Mouse (Mus musculus) bone marrow, adult 2 months (tissue): ENCODE measurements around the gene Eif4g3. TPM values are rescaled to one million over a fixed set of nuclear protein-coding genes. Genes with fewer than 3 reads are reported as not detected.

ENCODE experiments used
- H3K27ac ChIP-seq: fragments of 200-500 bp; 2 replicates; pipeline ENCODE4 v1.5.1; 2012; ENCODE audit warnings: low read depth, mild to moderate bottlenecking, control low read depth, inconsistent platforms, low read length; ENCODE audit not compliant: control insufficient read depth, poor library complexity, insufficient read depth
- H3K4me1 ChIP-seq: fragments of 200-500 bp; 2 replicates; pipeline ENCODE4 v1.6.1; 2011; ENCODE audit warnings: low read length; ENCODE audit not compliant: control insufficient read depth, insufficient read depth
- H3K4me3 ChIP-seq: fragments of 200-500 bp; replicated peaks from 2 replicates; pipeline ENCODE3; 2011; ENCODE audit warnings: mild to moderate bottlenecking, low read depth, low read length, control low read depth; ENCODE audit not compliant: control insufficient read depth
- CTCF ChIP-seq: fragments of 200-500 bp; IDR thresholded peaks from 2 replicates; pipeline ENCODE4 v1.5.1; 2011; ENCODE audit warnings: low read length, control low read depth; ENCODE audit not compliant: control insufficient read depth, insufficient read depth
- POLR2A ChIP-seq: fragments of 200-500 bp; IDR thresholded peaks from 2 replicates; pipeline ENCODE4 v1.6.1; 2011; ENCODE audit warnings: low read depth, mild to moderate bottlenecking, control low read depth, low read length, borderline replicate concordance; ENCODE audit not compliant: control insufficient read depth
- WGBS: fragments of 180-500 bp; shearing (Covaris S2); methylation state at CpG from one replicate; pipeline ENCODE4 v1.1.7; 2018; 5-methylcytosine and 5-hydroxymethylcytosine counted together
- polyA plus RNA-seq: library from polyadenylated mRNA; stranded (reverse); fragments of >200 nt; gene quantifications from 2 replicates; pipeline ENCODE4 v1.2.4, GENCODE M21; 2011; ENCODE audit warnings: low replicate concordance; ENCODE audit not compliant: missing spikeins, insufficient read depth, insufficient read length

The Eif4g3 gene
- polyA plus RNA-seq, 1 experiment = 75.0 TPM

DNA sequence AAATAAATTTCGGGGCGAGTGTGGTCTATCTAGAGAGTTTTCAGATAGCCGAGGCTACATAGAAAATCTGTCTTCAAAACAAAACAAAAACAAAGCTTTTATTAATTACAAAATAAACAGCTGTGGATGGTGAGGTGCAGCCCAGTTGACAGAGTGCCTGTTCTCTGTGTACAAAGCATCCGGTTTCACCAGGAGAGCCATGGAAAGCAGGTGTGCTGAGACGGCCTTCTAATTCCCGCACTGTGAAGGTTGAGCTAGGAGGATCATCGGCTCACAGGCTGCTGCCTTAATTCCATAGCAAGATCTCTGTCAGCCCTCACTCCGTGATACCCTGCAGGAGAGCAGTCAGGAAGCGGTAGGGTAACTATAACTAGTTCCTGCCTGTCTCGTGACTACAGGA lies 109.0 kb downstream of the Eif4g3 start:
- TF ChIP-seq CTCF = no peak
- no peak for TF ChIP-seq POLR2A
- no peaks in the 10 kb centered on the region for H3K4me1 ChIP-seq
- H3K27ac ChIP-seq = no peak overlapping the region
- no peak overlapping the region for H3K4me3 ChIP-seq
- 82% methylated on average over 10 of the region's 10 CpGs for WGBS

DNA sequence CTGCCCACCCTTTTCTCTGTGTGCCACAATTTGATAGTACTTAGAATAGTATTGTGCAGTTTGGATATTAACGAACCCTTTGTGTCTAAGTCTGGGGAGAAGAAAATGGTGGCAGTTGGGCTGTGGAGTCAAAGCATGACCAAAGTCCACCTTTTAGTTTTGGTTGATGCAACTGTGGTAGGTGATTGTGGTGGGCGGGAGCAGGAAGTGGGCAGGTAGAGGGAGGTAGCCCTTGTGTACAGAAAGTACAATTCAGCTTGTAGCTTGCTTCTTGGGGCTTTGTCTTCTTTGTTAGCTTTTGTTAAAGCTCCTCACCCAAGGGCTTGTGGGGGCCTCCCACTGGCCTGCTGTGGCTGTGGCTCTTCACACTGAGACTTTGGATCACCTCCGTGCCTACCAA lies 109.6 kb downstream of the Eif4g3 start:
- H3K4me3 ChIP-seq = no peak overlapping the region
- no peaks in the 10 kb centered on the region for H3K4me1 ChIP-seq
- no peak overlapping the region for H3K27ac ChIP-seq
- 86% methylated on average over 3 of the region's 3 CpGs for WGBS
- no peak for TF ChIP-seq CTCF
- no peak for TF ChIP-seq POLR2A

DNA sequence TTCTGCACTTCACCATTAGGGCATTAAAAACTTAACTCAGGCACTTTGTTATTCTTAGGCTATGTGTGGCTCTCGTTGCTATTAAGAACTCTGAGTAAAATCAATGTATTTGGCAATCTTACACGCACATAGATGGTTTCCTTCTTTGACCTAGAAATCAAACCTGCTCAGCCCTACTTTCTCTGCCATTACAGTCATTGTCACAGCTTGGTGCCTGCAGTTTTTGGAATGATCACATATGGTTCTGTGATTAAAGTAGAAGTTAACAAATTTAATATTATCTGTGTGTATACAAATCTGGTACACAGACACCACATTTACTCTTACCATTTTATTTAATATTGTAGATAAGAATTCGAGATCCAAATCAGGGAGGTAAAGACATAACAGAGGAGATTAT lies 112.1 kb downstream of the Eif4g3 start:
- Histone ChIP-seq H3K27ac (no peak overlapping the region), H3K4me3 (no peak overlapping the region), H3K4me1 (no peaks in the 10 kb centered on the region)
- TF ChIP-seq POLR2A (no peak), CTCF (no peak)
- WGBS = 84% methylated on average over 3 of the region's 3 CpGs

DNA sequence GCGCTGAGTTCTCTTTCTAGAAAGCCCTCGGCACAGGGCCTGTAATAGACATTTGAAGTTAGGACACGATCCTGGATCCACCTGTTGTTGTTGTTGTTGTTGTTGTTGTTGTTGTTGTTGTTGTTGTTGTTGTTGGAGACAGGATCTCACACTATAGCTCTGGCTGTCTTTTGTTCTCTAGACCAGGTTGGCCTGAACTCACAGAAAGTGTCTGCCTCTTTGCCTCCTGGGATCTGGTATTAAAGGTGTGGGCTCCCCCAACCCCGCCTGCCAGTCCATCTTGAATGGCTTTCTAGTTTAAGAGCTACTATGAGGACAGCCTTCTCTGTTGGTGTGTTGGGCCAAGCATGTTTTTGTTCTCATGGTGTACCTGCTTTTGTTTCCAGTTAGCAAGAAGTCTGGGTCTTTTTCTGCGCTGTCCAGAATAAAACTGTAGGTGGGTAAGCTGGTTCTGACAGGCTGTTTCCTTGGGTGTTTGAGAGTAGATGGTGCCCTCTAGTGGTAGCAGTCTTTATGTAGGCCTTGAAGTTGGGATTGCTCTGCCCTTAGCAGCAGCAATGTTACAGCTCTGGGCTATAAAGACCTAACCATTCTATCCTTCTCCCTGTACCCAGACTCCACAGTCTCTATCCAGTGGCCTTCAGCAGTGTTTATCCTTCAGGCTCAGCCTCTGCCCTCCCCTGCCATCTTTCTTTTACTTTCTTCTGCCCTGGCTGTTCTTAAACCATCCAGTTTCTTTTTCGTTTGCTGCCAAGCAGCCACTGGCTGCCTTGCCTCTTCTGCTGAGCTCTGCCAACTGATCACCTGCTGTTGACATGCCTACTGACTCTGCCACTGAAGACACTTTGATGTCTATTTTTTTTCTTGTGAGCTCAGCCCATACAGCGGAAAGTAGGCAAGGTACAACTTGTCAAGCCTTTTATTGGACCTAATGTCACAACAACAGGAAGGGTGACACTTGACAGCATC lies 114.9 kb downstream of the Eif4g3 start:
- Histone ChIP-seq H3K4me3 (no peak overlapping the region), H3K27ac (no peak overlapping the region), H3K4me1 (no peaks in the 10 kb centered on the region)
- TF ChIP-seq CTCF (peak; percentile 40), POLR2A (no peak)
- 85% methylated on average over 7 of the region's 7 CpGs for WGBS

DNA sequence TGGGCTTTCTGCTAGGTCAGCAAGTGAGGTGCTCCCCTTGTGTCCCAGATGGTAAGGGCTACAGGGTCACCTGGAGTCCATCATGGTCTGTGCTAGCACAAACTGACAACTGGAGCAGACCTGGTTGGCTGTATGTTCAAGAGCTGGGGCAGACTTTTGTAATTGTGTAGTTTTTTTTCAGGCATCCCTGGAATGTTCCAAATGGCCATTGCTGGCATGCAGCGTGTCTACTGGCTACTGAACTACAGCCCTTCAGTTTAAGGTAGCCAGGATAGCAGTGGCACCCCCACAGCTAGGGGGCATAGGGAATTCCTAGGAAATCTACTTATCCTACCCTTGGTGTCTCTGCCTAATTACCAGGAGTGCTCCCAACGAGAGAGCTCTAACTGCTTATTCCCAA lies 115.7 kb downstream of the Eif4g3 start:
- no peak overlapping the region for H3K4me3 ChIP-seq
- 76% methylated on average over 2 of the region's 2 CpGs for WGBS
- H3K4me1 ChIP-seq = no peaks in the 10 kb centered on the region
- no peak overlapping the region for H3K27ac ChIP-seq
- TF ChIP-seq POLR2A (no peak), CTCF (no peak)

DNA sequence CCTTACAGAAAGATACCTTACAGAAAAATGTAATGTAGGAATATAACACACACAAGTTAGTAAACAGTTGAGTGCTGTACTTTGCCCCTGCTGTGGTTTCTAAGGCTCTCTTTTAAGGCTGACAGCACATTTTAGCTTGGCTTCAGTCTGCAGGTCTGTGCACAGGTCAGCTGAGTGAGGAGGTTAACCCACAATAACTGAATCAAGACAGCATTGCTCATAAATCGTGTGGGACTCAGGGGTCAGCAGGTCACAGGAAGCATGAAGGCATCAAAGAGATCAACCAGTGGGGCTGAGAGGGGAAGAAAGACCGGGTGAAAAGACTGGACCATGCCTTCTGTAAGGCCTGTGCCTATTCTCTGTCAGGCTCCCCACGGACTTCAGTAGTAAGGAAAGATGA lies 116.5 kb downstream of the Eif4g3 start:
- 81% methylated on average over 3 of the region's 3 CpGs for WGBS
- no peak overlapping the region for H3K4me3 ChIP-seq
- TF ChIP-seq POLR2A (no peak), CTCF (no peak)

DNA sequence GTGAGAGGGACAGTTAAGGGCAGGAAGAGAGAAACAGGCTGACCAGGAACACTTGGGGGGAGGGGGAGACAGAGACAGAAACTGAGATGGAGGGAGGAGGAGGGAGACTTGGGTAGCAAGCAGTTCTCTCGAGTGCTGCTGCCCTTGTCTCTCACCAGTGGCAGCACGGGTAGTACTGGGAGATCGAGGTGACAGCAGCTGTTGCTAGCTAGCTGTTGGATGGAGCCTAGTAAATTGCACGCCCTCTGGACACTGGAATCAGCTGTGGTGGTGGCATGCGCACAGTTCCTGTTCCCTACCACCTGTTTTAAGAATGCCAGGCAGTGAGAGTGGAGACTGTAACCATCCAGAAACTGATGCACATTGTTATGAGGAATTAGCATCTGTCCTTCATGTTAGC lies 119.0 kb downstream of the Eif4g3 start:
- WGBS = 76% methylated on average over 5 of the region's 5 CpGs
- Histone ChIP-seq H3K4me1 (no peaks in the 10 kb centered on the region), H3K27ac (no peak overlapping the region), H3K4me3 (no peak overlapping the region)
- TF ChIP-seq POLR2A = no peak

More for the DNA sequence above, 116.5 kb downstream of the Eif4g3 start:
- H3K4me1 ChIP-seq = no peaks in the 10 kb centered on the region
- H3K27ac ChIP-seq = no peak overlapping the region

DNA sequence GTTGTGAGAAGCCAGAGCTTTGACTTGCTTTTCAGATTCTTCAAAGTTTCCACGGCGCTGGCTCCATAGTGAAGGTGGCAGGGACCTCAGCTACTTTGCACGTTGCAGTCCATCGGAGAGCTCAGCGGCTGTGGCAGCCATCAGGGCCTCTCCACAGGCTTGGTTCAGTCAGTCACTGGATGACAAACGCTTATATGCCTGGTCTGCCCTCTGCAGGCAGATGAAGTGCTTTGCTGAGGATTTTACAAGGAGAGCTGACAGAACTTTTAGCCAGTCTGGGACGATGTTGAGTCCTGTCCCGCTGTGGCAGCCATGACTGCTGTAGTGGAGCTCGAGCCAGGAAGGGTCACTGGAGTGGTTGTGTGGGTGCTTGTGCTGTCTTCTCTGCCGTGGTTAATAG lies 126.9 kb downstream of the Eif4g3 start:
- TF ChIP-seq CTCF (no peak), POLR2A (no peak)
- no peak overlapping the region for H3K27ac ChIP-seq
- no peak overlapping the region for H3K4me3 ChIP-seq
- 78% methylated on average over 10 of the region's 10 CpGs for WGBS
- no peaks in the 10 kb centered on the region for H3K4me1 ChIP-seq

DNA sequence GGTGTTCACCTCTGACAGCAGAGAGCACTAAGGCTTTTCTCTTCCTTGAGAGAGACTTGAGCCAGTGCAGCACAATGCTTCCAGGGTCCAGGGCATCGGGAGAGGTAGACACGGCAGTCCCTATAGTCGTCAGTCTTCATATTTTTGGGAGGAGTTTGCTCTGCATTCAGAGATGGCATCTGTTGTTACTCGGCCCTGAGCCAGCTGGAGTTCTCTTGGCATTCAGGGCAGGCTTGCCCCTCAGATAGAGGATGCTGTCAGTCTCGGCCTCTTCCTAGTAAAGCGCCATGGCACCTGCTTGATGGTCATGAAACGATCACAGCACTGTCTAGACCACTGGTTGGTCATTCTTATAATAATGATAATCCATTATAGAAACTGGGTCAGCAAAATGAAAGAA lies 131.2 kb downstream of the Eif4g3 start:
- TF ChIP-seq POLR2A (no peak), CTCF (no peak)
- H3K4me1 ChIP-seq = no peaks in the 10 kb centered on the region
- H3K4me3 ChIP-seq = no peak overlapping the region
- 85% methylated on average over 7 of the region's 7 CpGs for WGBS
- no peak overlapping the region for H3K27ac ChIP-seq
